Mouse (Mus musculus): ENCODE results near the gene Asnsd1.

DNA sequence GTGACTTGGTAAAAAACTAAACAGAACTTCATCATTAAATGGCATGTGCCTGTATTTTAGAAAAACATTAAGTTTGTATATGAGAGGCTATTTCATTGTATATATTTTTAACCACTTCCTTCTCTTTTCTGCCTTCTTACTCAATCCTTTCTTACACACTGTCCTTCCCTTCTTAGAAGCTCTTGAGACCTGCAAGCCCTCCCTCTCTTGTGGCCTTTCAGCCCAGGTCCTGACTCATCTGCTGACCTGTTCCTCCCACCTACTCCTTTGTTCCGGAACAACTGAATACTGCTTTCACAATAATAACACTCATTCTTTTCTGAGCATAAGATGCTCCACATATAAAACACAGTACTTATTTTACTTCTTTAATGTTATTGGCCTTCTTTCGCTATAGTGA lies 11.5 kb downstream of the Asnsd1 start:
- no peak for TF ChIP-seq CTCF (IDR thresholded peaks at IDR 0.05; ENCODE audit: insufficient read depth, low read depth, low read length)
- TF ChIP-seq POLR2A (IDR thresholded peaks at IDR 0.05; ENCODE audit: insufficient read depth, low read depth, low read length): no peak

All from olfactory bulb, adult 2 months (tissue).